Mouse (Mus musculus) hindbrain, embryonic 16.5 days (tissue): ENCODE measurements around the gene Nmral1. TPM values are rescaled to one million over a fixed set of nuclear protein-coding genes. Genes with fewer than 3 reads are reported as not detected.
"Not testable (repeated sequence)": the region's sequence is repeated elsewhere in the genome, so short reads cannot be mapped to it uniquely, and the experiment has no call there.

Experiments used
- ATAC-seq: fragments of 200-750 bp; cut with Nextera tagmentation; 2 replicates; pipeline ENCODE4 v1.8.0; 2017; ENCODE audit warnings: moderate TSS enrichment, moderate library complexity
- H3K27ac ChIP-seq: fragments of 300-500 bp; sonication (generic); 2 replicates; pipeline ENCODE4 v1.5.1; 2014; ENCODE audit warnings: low read depth, mild to moderate bottlenecking, control low read depth, low read length, moderate library complexity
- H3K27me3 ChIP-seq: fragments of 300-500 bp; sonication (generic); replicated peaks from 2 replicates; pipeline ENCODE4 v1.6.1; 2014; ENCODE audit warnings: low read length; ENCODE audit not compliant: control insufficient read depth, insufficient read depth
- H3K36me3 ChIP-seq: fragments of 300-500 bp; sonication (generic); 2 replicates; pipeline ENCODE4 v1.6.1; 2014; ENCODE audit warnings: mild to moderate bottlenecking, low read length, moderate library complexity, mixed read lengths; ENCODE audit not compliant: control insufficient read depth, insufficient read depth
- H3K4me1 ChIP-seq: fragments of 300-500 bp; sonication (generic); 2 replicates; pipeline ENCODE4 v1.6.1; 2014; ENCODE audit warnings: low read depth, low read length; ENCODE audit not compliant: control insufficient read depth, insufficient read depth
- H3K4me2 ChIP-seq: fragments of 300-500 bp; sonication (generic); 2 replicates; pipeline ENCODE4 v1.6.1; 2014; ENCODE audit warnings: mild to moderate bottlenecking, low read length, control low read depth, moderate library complexity
- H3K4me3 ChIP-seq: fragments of 300-500 bp; sonication (generic); 2 replicates; pipeline ENCODE4 v1.5.1; 2014; ENCODE audit warnings: mild to moderate bottlenecking, low read length, control low read depth, moderate library complexity
- H3K9ac ChIP-seq: fragments of 300-500 bp; sonication (generic); 2 replicates; pipeline ENCODE4 v1.6.1; 2014; ENCODE audit warnings: low read depth, mild to moderate bottlenecking, control low read depth, low read length, moderate library complexity
- H3K9me3 ChIP-seq: fragments of 300-500 bp; sonication (generic); 2 replicates; pipeline ENCODE4 v1.6.1; 2014; ENCODE audit warnings: mild to moderate bottlenecking, low read length, moderate library complexity; ENCODE audit not compliant: control insufficient read depth
- WGBS: fragments of 180-500 bp; shearing (Covaris S2); extraction: QIAGEN DNeasy Blood & Tissue Kit; methylation state at CpG from one replicate; pipeline ENCODE4 v1.1.7; 2014; 5-methylcytosine and 5-hydroxymethylcytosine counted together
- polyA plus RNA-seq: library from polyadenylated mRNA; unstranded; fragments of >200 nt; fragmentation: Nextera tagmentation; extraction: Ambion mirVana; gene quantifications from 2 replicates; pipeline ENCODE4 v1.2.1, GENCODE M21; 2015

Nmral1 gene
- polyA plus RNA-seq, 1 experiment from 2014 or later, result 53.7 TPM

GRCm38 (mm10) chr16:4684457-4684791, 34.7 kb downstream of the Nmral1 start:
- peak overlapping the region; percentile 93 for H3K9ac ChIP-seq
- peaks cover 15% of the 10 kb centered on the region for H3K4me1 ChIP-seq
- ATAC-seq, result no peak
- H3K27me3 ChIP-seq, result no peaks in the 10 kb centered on the region
- H3K9me3 ChIP-seq, result no peaks in the 10 kb centered on the region
- H3K4me3 ChIP-seq, result peak overlapping the region; percentile 93
- peaks cover 8% of the 10 kb centered on the region for H3K36me3 ChIP-seq
- WGBS, result under 1% methylated on average over 9 of the region's 9 CpGs
- peak overlapping the region; percentile 68 for H3K27ac ChIP-seq
- H3K4me2 ChIP-seq, result peak overlapping the region; percentile 92

DNA sequence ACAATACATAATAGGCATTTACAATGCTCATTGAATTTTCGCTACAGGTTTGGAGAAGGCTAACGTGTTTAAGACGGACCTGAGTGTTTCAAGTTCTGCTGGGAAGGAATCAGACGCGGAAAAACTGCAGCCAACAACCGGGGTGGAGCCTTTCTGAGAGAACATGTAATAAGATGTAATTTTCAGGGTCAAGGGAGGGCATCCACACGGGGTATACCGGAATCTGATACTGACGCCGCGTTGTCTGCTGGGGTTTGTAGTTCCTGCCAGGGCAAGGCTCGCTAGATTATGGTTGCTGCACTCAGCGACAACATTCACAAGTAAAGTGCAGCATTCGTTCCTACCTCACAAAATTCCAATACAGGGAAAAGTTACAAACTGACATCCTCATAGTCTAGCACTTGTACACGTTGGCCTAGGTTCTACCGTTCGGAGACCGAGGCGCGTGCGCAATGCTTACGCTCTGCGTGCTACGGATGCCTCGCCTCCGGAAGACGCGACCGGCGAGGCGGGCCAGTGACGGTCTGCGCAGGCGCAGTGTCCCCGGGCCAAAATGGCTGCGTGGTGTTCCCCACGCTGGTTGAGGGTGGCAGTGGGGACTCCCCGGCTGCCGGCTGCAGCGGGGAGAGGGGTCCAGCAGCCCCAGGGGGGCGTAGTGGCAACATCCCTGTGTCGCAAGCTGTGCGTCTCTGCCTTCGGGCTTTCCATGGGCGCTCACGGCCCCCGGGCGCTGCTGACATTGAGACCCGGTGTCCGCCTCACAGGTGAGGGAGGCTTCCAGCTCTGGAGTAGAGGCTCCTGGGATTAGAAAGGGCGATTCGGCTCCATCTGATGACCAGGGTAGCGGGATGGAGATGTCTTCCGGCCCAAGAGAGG, 35.3 kb downstream of the Nmral1 start:
- peak overlapping the region; percentile 93 for H3K4me3 ChIP-seq
- peaks cover 8% of the 10 kb centered on the region; the same call in 1 of the 2 replicates for H3K36me3 ChIP-seq
- ATAC-seq, result peak; percentile 93
- H3K27ac ChIP-seq, result peak overlapping the region; percentile 91
- WGBS, result under 1% methylated on average over 54 of the region's 54 CpGs
- no peaks in the 10 kb centered on the region for H3K9me3 ChIP-seq
- peak overlapping the region; percentile 93 for H3K9ac ChIP-seq
- H3K4me1 ChIP-seq, result peaks cover 17% of the 10 kb centered on the region
- H3K27me3 ChIP-seq, result no peaks in the 10 kb centered on the region
- peak overlapping the region; percentile 92 for H3K4me2 ChIP-seq

DNA sequence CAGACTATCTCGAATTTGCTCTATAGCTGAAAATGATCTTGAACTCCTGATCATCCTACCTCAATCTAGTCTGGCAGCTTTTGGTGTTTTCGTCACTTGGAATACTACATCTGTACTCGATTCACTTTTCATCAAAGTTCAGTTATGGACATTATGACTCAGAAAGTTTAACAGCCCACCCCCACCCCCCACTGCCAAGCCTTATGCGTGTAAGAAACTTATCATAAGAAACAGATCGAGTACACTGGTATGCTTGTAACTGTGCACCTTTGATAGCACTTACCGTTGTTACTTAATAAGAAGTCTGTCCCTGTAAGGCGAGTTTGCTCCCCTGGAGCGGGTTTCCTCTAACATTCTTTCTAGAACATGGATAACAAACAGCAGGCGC, 36.0 kb downstream of the Nmral1 start:
- H3K4me2 ChIP-seq, result peak overlapping the region; percentile 75
- H3K36me3 ChIP-seq, result peaks cover 6% of the 10 kb centered on the region; the same call in 1 of the 2 replicates
- peak overlapping the region; percentile 93 for H3K4me3 ChIP-seq
- H3K27ac ChIP-seq, result peak overlapping the region; percentile 91
- ATAC-seq, result no peak
- no peaks in the 10 kb centered on the region for H3K27me3 ChIP-seq
- WGBS, result 33% methylated on average over 9 of the region's 9 CpGs
- H3K9ac ChIP-seq, result peak overlapping the region; percentile 93
- peaks cover 23% of the 10 kb centered on the region for H3K4me1 ChIP-seq
- no peaks in the 10 kb centered on the region for H3K9me3 ChIP-seq

- Histone ChIP-seq H3K4me3 (no peak overlapping the region), H3K27ac (no peak overlapping the region; the same call in 1 of the 2 replicates), H3K9ac (no peak overlapping the region), H3K4me2 (peak overlapping the region; percentile 75), H3K4me1 (peaks cover 24% of the 10 kb centered on the region), H3K27me3 (no peaks in the 10 kb centered on the region), H3K9me3 (no peaks in the 10 kb centered on the region), H3K36me3 (peaks cover 2% of the 10 kb centered on the region; the same call in 1 of the 2 replicates)
- ATAC-seq, result no peak
- WGBS, result 80% methylated on average over 4 of the region's 4 CpGs
Measured at GRCm38 (mm10) chr16:4682628-4683179, 36.5 kb downstream of the Nmral1 start.

GRCm38 (mm10) chr16:4680922-4681455, 38.2 kb downstream of the Nmral1 start:
- not testable (repeated sequence) for H3K9ac ChIP-seq, H3K4me2 ChIP-seq, H3K27me3 ChIP-seq, H3K9me3 ChIP-seq, ATAC-seq, H3K27ac ChIP-seq, H3K36me3 ChIP-seq, H3K4me3 ChIP-seq
- H3K4me1 ChIP-seq, result peaks cover 24% of the 10 kb centered on the region
- 91% methylated on average over 3 of the region's 3 CpGs for WGBS

GRCm38 (mm10) chr16:4679121-4680018, 39.8 kb downstream of the Nmral1 start, which contains the start of gene Coro7:
Coro7 (minus strand) TSS chr16:4679777.
- Histone ChIP-seq H3K9me3 (no peaks in the 10 kb centered on the region), H3K4me1 (peaks cover 16% of the 10 kb centered on the region), H3K27me3 (no peaks in the 10 kb centered on the region), H3K36me3 (0 out of 2 replicates have a peak, but pooled peaks cover 2% of the 10 kb centered on the region), H3K4me3 (peak within 1 kb of the TSS; percentile 77), H3K27ac (peak within 1 kb of the TSS; percentile 39), H3K9ac (peak within 1 kb of the TSS; percentile 80), H3K4me2 (peak within 1 kb of the TSS; percentile 77)
- WGBS, result under 1% methylated on average over 47 of the region's 47 CpGs
- peak; percentile 90 for ATAC-seq

DNA sequence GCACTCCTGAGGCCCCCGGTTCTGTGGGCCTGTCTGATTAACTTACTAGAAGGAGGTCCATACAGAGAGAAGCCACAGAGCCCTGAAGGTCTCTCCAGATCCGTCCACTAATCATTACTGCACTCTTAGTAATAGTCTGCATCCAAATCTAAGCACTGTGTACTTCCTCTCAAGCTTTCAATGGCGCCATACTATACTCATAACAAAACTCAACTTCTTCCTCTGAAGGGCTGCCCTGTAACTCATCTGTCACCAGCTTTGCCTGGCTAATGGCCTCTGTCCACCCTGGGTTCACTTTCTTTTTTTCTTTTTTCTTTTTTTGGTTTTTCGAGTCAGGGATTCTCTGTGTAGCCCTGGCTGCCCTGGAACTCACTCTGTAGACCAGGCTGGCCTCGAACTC, 41.1 kb downstream of the Nmral1 start:
- H3K9ac ChIP-seq, result no peak overlapping the region

GRCm38 (mm10) chr16:4676836-4677235, 42.3 kb downstream of the Nmral1 start:
- Histone ChIP-seq H3K9ac (no peak overlapping the region), H3K9me3 (no peaks in the 10 kb centered on the region), H3K27ac (no peak overlapping the region), H3K4me1 (peaks cover 11% of the 10 kb centered on the region), H3K36me3 (0 out of 2 replicates have a peak, but pooled peaks cover 2% of the 10 kb centered on the region), H3K4me3 (no peak overlapping the region), H3K27me3 (no peaks in the 10 kb centered on the region), H3K4me2 (no peak overlapping the region)
- ATAC-seq, result no peak
- 95% methylated on average over 5 of the region's 5 CpGs for WGBS

More for the DNA sequence above, 41.1 kb downstream of the Nmral1 start:
- ATAC-seq, result no peak
- no peaks in the 10 kb centered on the region for H3K27me3 ChIP-seq
- H3K4me1 ChIP-seq, result peaks cover 13% of the 10 kb centered on the region
- no peak overlapping the region for H3K27ac ChIP-seq
- 0 out of 2 replicates have a peak, but pooled peaks cover 2% of the 10 kb centered on the region for H3K36me3 ChIP-seq
- no peaks in the 10 kb centered on the region for H3K9me3 ChIP-seq
- H3K4me3 ChIP-seq, result no peak overlapping the region
- no peak overlapping the region for H3K4me2 ChIP-seq
- 87% methylated on average over 5 of the region's 5 CpGs for WGBS
